Mouse (Mus musculus) MEL (cell line): ENCODE results near the gene Amz1. TPM values are rescaled to one million over a fixed set of nuclear protein-coding genes. Genes with fewer than 3 reads are reported as not detected.
A peak's percentile ranks its signal among the peaks of the same experiment; 100 is the strongest.

Experiments
- DNase-seq: peaks from one replicate; pipeline ENCODE4 v3.0.0; 2011; ENCODE audit warnings: low read depth, low spot score
- H3K27ac ChIP-seq: 2 replicates; pipeline ENCODE4 v1.5.1; 2012; ENCODE audit warnings: low read depth, mild to moderate bottlenecking, control low read depth, low read length, moderate library complexity; ENCODE audit not compliant: control insufficient read depth
- H3K27me3 ChIP-seq, 2 experiments: fragments of 150-350 bp in 1 of 2; sonication (generic) in 1 of 2; 2 replicates each; pipeline ENCODE4 v1.6.1; 2012; ENCODE audit warnings: low read length in 2 of 2, mild to moderate bottlenecking in 2 of 2, improper control_type of control experiment in 1 of 2, moderate library complexity in 1 of 2; ENCODE audit not compliant: insufficient read depth in 2 of 2, control insufficient read depth in 1 of 2
- H3K36me3 ChIP-seq, 2 experiments: 2 replicates each; pipeline ENCODE4 v1.6.1; 2012 to 2014; ENCODE audit warnings: low read length in 2 of 2, improper control_type of control experiment in 1 of 2, inconsistent platforms in 1 of 2, mild to moderate bottlenecking in 1 of 2; ENCODE audit not compliant: insufficient read depth in 2 of 2, control insufficient read depth in 1 of 2
- H3K4me1 ChIP-seq, 2 experiments: fragments of 150-350 bp in 1 of 2; sonication (generic) in 1 of 2; 2 replicates each; pipeline ENCODE4 v1.6.1; 2012; ENCODE audit warnings: low read length in 2 of 2, improper control_type of control experiment in 1 of 2, mild to moderate bottlenecking in 1 of 2; ENCODE audit not compliant: insufficient read depth in 2 of 2, control insufficient read depth in 1 of 2
- H3K4me3 ChIP-seq, 2 experiments: fragments of 150-350 bp in 1 of 2; sonication (generic) in 1 of 2; 2 replicates each; pipeline ENCODE4 v1.5.1; 2012; ENCODE audit warnings: low read depth in 2 of 2, low read length in 2 of 2, mild to moderate bottlenecking in 2 of 2, moderate library complexity in 2 of 2, control low read depth in 1 of 2, improper control_type of control experiment in 1 of 2; ENCODE audit not compliant: control insufficient read depth in 1 of 2, insufficient read depth in 1 of 2
- H3K79me2 ChIP-seq: 2 replicates; pipeline ENCODE4 v1.6.1; 2012; ENCODE audit warnings: mild to moderate bottlenecking, low read length, moderate library complexity; ENCODE audit not compliant: control insufficient read depth, poor library complexity, insufficient read depth
- H3K9ac ChIP-seq: 2 replicates; pipeline ENCODE4 v1.6.1; 2012; ENCODE audit warnings: low read depth, mild to moderate bottlenecking, control low read depth, low read length, moderate library complexity; ENCODE audit not compliant: control insufficient read depth, poor library complexity, severe bottlenecking
- H3K9me3 ChIP-seq: fragments of 150-350 bp; sonication (generic); replicated peaks from 2 replicates; pipeline ENCODE4 v1.6.1; 2012; ENCODE audit warnings: mild to moderate bottlenecking, low read length, improper control_type of control experiment, moderate library complexity; ENCODE audit not compliant: insufficient read depth
- E2F4 ChIP-seq: IDR thresholded peaks from 2 replicates; pipeline ENCODE4 v1.6.1; 2011; ENCODE audit warnings: low read depth, low read length, improper control_type of control experiment, borderline replicate concordance
- EP300 ChIP-seq, 2 experiments: IDR thresholded peaks; 2 replicates each; pipeline ENCODE4 v1.6.1; 2011; ENCODE audit warnings: improper control_type of control experiment in 2 of 2, low read length in 2 of 2, low read depth in 1 of 2, mild to moderate bottlenecking in 1 of 2
- ETS1 ChIP-seq: IDR thresholded peaks from 2 replicates; pipeline ENCODE4 v1.6.1; 2012; ENCODE audit warnings: low read depth, mild to moderate bottlenecking, inconsistent platforms, low read length, improper control_type of control experiment, moderate library complexity
- GATA1 ChIP-seq: IDR thresholded peaks from 2 replicates; pipeline ENCODE4 v1.6.1; 2011; ENCODE audit warnings: low read depth, low read length, improper control_type of control experiment
- HCFC1 ChIP-seq: IDR thresholded peaks from 2 replicates; pipeline ENCODE4 v1.6.1; 2012; ENCODE audit warnings: low read depth, mild to moderate bottlenecking, inconsistent platforms, low read length, improper control_type of control experiment, moderate library complexity
- JUND ChIP-seq: IDR thresholded peaks from 2 replicates; pipeline ENCODE4 v1.6.1; 2011; ENCODE audit warnings: low read depth, mild to moderate bottlenecking, improper control_type of control experiment, low read length
- MAX ChIP-seq: IDR thresholded peaks from 2 replicates; pipeline ENCODE4 v1.6.1; 2011; ENCODE audit warnings: low read length, improper control_type of control experiment
- MAZ ChIP-seq: IDR thresholded peaks from 2 replicates; pipeline ENCODE4 v1.6.1; 2012; ENCODE audit warnings: low read depth, mild to moderate bottlenecking, inconsistent platforms, low read length, improper control_type of control experiment
- MEF2A ChIP-seq: IDR thresholded peaks from 2 replicates; pipeline ENCODE4 v1.6.1; 2014; ENCODE audit warnings: low read depth, mild to moderate bottlenecking, inconsistent platforms, low read length, improper control_type of control experiment; ENCODE audit not compliant: poor library complexity, insufficient replicate concordance, severe bottlenecking; ENCODE audit errors: extremely low read depth
- MYB ChIP-seq: IDR thresholded peaks from 2 replicates; pipeline ENCODE4 v1.6.1; 2011; ENCODE audit warnings: mild to moderate bottlenecking, low read depth, low read length, improper control_type of control experiment
- NELFE ChIP-seq: IDR thresholded peaks from 2 replicates; pipeline ENCODE4 v1.6.1; 2011; ENCODE audit warnings: low read depth, low read length, improper control_type of control experiment
- NRF1 ChIP-seq: IDR thresholded peaks from 2 replicates; pipeline ENCODE4 v1.6.1; 2014; ENCODE audit warnings: low read depth, mild to moderate bottlenecking, inconsistent platforms, low read length, improper control_type of control experiment, moderate library complexity; ENCODE audit not compliant: poor library complexity, insufficient read depth, severe bottlenecking
- POLR2A ChIP-seq, 2 experiments: IDR thresholded peaks; 2 replicates each; pipeline ENCODE4 v1.6.1; 2011 to 2012; ENCODE audit warnings: low read length in 2 of 2, mild to moderate bottlenecking in 2 of 2, control low read depth in 1 of 2, improper control_type of control experiment in 1 of 2, low read depth in 1 of 2, moderate library complexity in 1 of 2; ENCODE audit not compliant: control insufficient read depth in 1 of 2, insufficient read depth in 1 of 2, poor library complexity in 1 of 2
- POLR2AphosphoS2 ChIP-seq: IDR thresholded peaks from 2 replicates; pipeline ENCODE4 v1.6.1; 2011; ENCODE audit warnings: low read length, improper control_type of control experiment
- RAD21 ChIP-seq: IDR thresholded peaks from 2 replicates; pipeline ENCODE4 v1.6.1; 2011; ENCODE audit warnings: mild to moderate bottlenecking, low read depth, low read length, improper control_type of control experiment
- RCOR1 ChIP-seq: IDR thresholded peaks from 2 replicates; pipeline ENCODE4 v1.6.1; 2012; ENCODE audit warnings: low read depth, mild to moderate bottlenecking, inconsistent platforms, low read length, improper control_type of control experiment
- SIN3A ChIP-seq: IDR thresholded peaks from 2 replicates; pipeline ENCODE4 v1.6.1; 2012; ENCODE audit warnings: low read length, improper control_type of control experiment, inconsistent platforms
- TBP ChIP-seq: IDR thresholded peaks from 2 replicates; pipeline ENCODE4 v1.8.0; 2011; ENCODE audit warnings: low read depth, low read length, improper control_type of control experiment
- UBTF ChIP-seq: IDR thresholded peaks from 2 replicates; pipeline ENCODE4 v1.6.1; 2012; ENCODE audit warnings: low read depth, mild to moderate bottlenecking, inconsistent platforms, low read length, improper control_type of control experiment, moderate library complexity, borderline replicate concordance; ENCODE audit not compliant: insufficient read depth
- USF2 ChIP-seq, 2 experiments: IDR thresholded peaks; 2 replicates each; pipeline ENCODE4 v1.6.1; 2011 to 2012; ENCODE audit warnings: improper control_type of control experiment in 2 of 2, low read length in 2 of 2, borderline replicate concordance in 1 of 2, inconsistent platforms in 1 of 2, low read depth in 1 of 2, mild to moderate bottlenecking in 1 of 2; ENCODE audit not compliant: insufficient read depth in 1 of 2
- ZC3H11A ChIP-seq: IDR thresholded peaks from 2 replicates; pipeline ENCODE4 v1.6.1; 2012; ENCODE audit warnings: low read depth, mild to moderate bottlenecking, inconsistent platforms, low read length, improper control_type of control experiment
- ZNF384 ChIP-seq: IDR thresholded peaks from 2 replicates; pipeline ENCODE4 v1.6.1; 2012; ENCODE audit warnings: low read depth, mild to moderate bottlenecking, inconsistent platforms, low read length, improper control_type of control experiment
- polyA plus RNA-seq, 2 experiments: library from polyadenylated mRNA; stranded (reverse) in 1 of 2; unstranded in 1 of 2; fragments of >175 nt in 1 of 2; fragments of >200 nt in 1 of 2; gene quantifications; 2 replicates each; pipeline versions ENCODE4 v1.2.1 to v1.2.4; 2012; ENCODE audit warnings: low replicate concordance in 2 of 2, low read depth in 1 of 2; ENCODE audit not compliant: insufficient read length in 2 of 2, insufficient read depth in 1 of 2, missing spikeins in 1 of 2
- total RNA-seq: library from RNA; depleted of rRNA; stranded (reverse); fragments of 300-350 nt; gene quantifications from 2 replicates; pipeline ENCODE4 v1.2.3, GENCODE M21; 2012

Gene Amz1
- total and polyA plus RNA-seq, 3 experiments: 0.68 to 1.7 TPM; not detected in 1

- no peak for TF ChIP-seq USF2 (IDR thresholded peaks at IDR 0.05; ENCODE audit: borderline replicate concordance in 1 of 2, insufficient read depth in 1 of 2, low read depth in 1 of 2, low read length in 2 of 2)
These were observed 44.4 kb downstream of the Amz1 start (continued) for GRCm38 (mm10) chr5:140768333-140768732.

- TF ChIP-seq HCFC1: no peak
- no peak for TF ChIP-seq MAX
- TF ChIP-seq ETS1: no peak
- TF ChIP-seq UBTF: no peak
- TF ChIP-seq NELFE: no peak
- no peak for TF ChIP-seq RCOR1
- TF ChIP-seq ZC3H11A: no peak
- no peak for TF ChIP-seq MEF2A
- TF ChIP-seq, all 39 proteins: peak for 0
- peak overlapping the region; percentile 68 for H3K27ac ChIP-seq
- no peak overlapping the region for H3K4me3 ChIP-seq
- peaks cover 15 to 28% of the 10 kb centered on the region in 2 experiments for H3K4me1 ChIP-seq
- H3K9me3 ChIP-seq: no peaks in the 10 kb centered on the region
- DNase-seq: no peak
- H3K36me3 ChIP-seq: peaks cover 0 to 14% of the 10 kb centered on the region in 2 experiments; a peak in 2 of 4 replicates
- no peaks in the 10 kb centered on the region for H3K79me2 ChIP-seq
- no peaks in the 10 kb centered on the region for H3K27me3 ChIP-seq
- H3K9ac ChIP-seq: 0 out of 2 replicates have a peak overlapping the region, but pooled peaks have one; percentile 17
These were observed 47.7 kb downstream of the Amz1 start for GRCm38 (mm10) chr5:140771612-140772011.

GRCm38 (mm10) chr5:140772158-140772557 lies 48.2 kb downstream of the Amz1 start:
- TF ChIP-seq ETS1 (0 out of 2 replicates have a peak, but pooled peaks have one; percentile 19), NRF1 (no peak), TBP (no peak), MYB (no peak), POLR2A (IDR thresholded peaks at IDR 0.05; ENCODE audit: control insufficient read depth in 1 of 2, insufficient read depth in 1 of 2, low read depth in 1 of 2, low read length in 2 of 2, poor library complexity in 1 of 2) (no peak), EP300 (IDR thresholded peaks at IDR 0.05; ENCODE audit: low read depth in 1 of 2, low read length in 2 of 2) (peak in 1 of 2 experiments; percentile 36; a peak in 1 of 4 replicates), JUND (no peak), GATA1 (peak; percentile 44; the same call in 1 of the 2 replicates), MAZ (peak; percentile 14; the same call in 1 of the 2 replicates), USF2 (IDR thresholded peaks at IDR 0.05; ENCODE audit: borderline replicate concordance in 1 of 2, insufficient read depth in 1 of 2, low read depth in 1 of 2, low read length in 2 of 2) (no peak), RAD21 (no peak), ZNF384 (no peak), E2F4 (no peak), UBTF (no peak), SIN3A (no peak), HCFC1 (peak; percentile 53), POLR2AphosphoS2 (no peak)
- Histone ChIP-seq H3K4me3 (peak overlapping the region in 1 of 2 experiments; percentile 10; a peak in 1 of 4 replicates), H3K27ac (peak overlapping the region; percentile 68), H3K9me3 (no peaks in the 10 kb centered on the region), H3K9ac (peak overlapping the region; percentile 26), H3K4me1 (peaks cover 15 to 28% of the 10 kb centered on the region in 2 experiments), H3K27me3 (no peaks in the 10 kb centered on the region), H3K79me2 (no peaks in the 10 kb centered on the region), H3K36me3 (peaks cover 0 to 14% of the 10 kb centered on the region in 2 experiments; a peak in 2 of 4 replicates)
- DNase-seq: peak; percentile 63
